35 mouse cellular contexts compared by ENCODE assay signal in the genomic region with DNA sequence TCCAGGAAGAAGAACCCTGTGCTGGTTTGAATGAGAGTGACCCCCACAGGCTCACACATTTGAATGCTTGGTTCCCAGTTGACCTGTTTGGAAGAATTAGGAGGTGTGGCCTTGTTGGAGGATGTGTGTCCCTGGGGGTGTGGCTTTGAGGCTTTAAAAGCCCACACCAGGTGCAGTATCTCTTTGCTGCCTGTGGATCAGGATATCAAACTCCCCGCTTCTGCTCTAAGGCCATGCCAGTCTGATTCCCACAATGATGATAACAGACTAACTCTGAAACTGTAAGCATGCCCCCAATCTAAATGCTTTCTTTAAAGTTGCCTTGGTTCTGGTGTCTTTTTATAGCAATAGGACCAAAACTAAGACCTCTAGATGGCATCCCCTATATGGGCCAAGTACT.
"Had no signal": no experiment of that assay in that cellular context is flagged by ENCODE, and none has a peak within 500 bp of the region (broad histone marks: within the 10 kb centered on the region; RNA-seq: fewer than 3 reads in every experiment).

No protein-coding gene starts in this region.

- H3K9ac ChIP-seq: heart, embryonic 12.5 days; heart, embryonic 13.5 days; heart, embryonic 15.5 days; hindbrain, embryonic 12.5 days; hindbrain, embryonic 13.5 days; hindbrain, embryonic 14.5 days; hindbrain, embryonic 15.5 days; intestine, embryonic 15.5 days; kidney, embryonic 15.5 days had no signal

- H3K4me2 ChIP-seq: heart, embryonic 11.5 days; heart, embryonic 12.5 days; heart, embryonic 13.5 days; heart, embryonic 15.5 days; hindbrain, embryonic 12.5 days; hindbrain, embryonic 13.5 days; hindbrain, embryonic 14.5 days; hindbrain, embryonic 15.5 days; intestine, embryonic 15.5 days; kidney, embryonic 15.5 days had no signal

- H3K27ac ChIP-seq: heart, embryonic 10.5 days; heart, embryonic 13.5 days; heart, embryonic 15.5 days; hindbrain, embryonic 10.5 days; hindbrain, embryonic 12.5 days; hindbrain, embryonic 13.5 days; hindbrain, embryonic 14.5 days; hindbrain, embryonic 15.5 days; hindbrain, postnatal 0 days; intestine, embryonic 15.5 days; kidney, embryonic 15.5 days; kidney, postnatal 0 days; layer of hippocampus, adult 2 months had no signal

- H3K36me3 ChIP-seq: heart, embryonic 10.5 days; heart, embryonic 15.5 days; hindbrain, embryonic 10.5 days; hindbrain, embryonic 12.5 days; hindbrain, embryonic 13.5 days; hindbrain, embryonic 15.5 days; intestine, embryonic 15.5 days; kidney, embryonic 15.5 days had no signal

- H3K4me3 ChIP-seq: heart, embryonic 10.5 days; heart, embryonic 12.5 days; heart, embryonic 13.5 days; heart, embryonic 15.5 days; hindbrain, embryonic 10.5 days; hindbrain, embryonic 12.5 days; hindbrain, embryonic 13.5 days; hindbrain, embryonic 15.5 days; intestine, embryonic 15.5 days; kidney, embryonic 15.5 days; layer of hippocampus, adult 2 months had no signal

- DNase-seq: heart, postnatal 10 days; heart, postnatal 14 days; heart, postnatal 36 days; heart, postnatal 4 days; kidney, adult 11 months; kidney, adult 18-20 months; kidney, adult 2 months; kidney, adult 8-10 months; kidney, adult 9 months; kidney, postnatal 10 days; kidney, postnatal 14 days; kidney, postnatal 25 days; kidney, postnatal 36 days; kidney, postnatal 4 days; layer of hippocampus, adult 9-11 months; layer of hippocampus, postnatal 36 days had no signal

- H3K27me3 ChIP-seq: heart, embryonic 12.5 days; heart, embryonic 13.5 days; heart, embryonic 15.5 days; hindbrain, embryonic 12.5 days; hindbrain, embryonic 13.5 days; hindbrain, embryonic 15.5 days; intestine, embryonic 15.5 days; kidney, embryonic 15.5 days had no signal

- H3K4me1 ChIP-seq: heart, embryonic 12.5 days; heart, embryonic 15.5 days had no signal

- H3K9me3 ChIP-seq: heart, embryonic 10.5 days; heart, embryonic 12.5 days; heart, embryonic 13.5 days; heart, embryonic 15.5 days; hindbrain, embryonic 10.5 days; hindbrain, embryonic 12.5 days; hindbrain, embryonic 13.5 days; hindbrain, embryonic 15.5 days; intestine, embryonic 15.5 days; kidney, embryonic 15.5 days had no signal

- ATAC-seq: hindbrain, embryonic 16.5 days; hindbrain, postnatal 0 days; inflammation-experienced regulatory T-cells, adult 6 months; intestine, embryonic 15.5 days; intestine, embryonic 16.5 days; intestine, postnatal 0 days had no signal
